19 mouse cellular contexts compared by ENCODE assay signal in the genomic region with DNA sequence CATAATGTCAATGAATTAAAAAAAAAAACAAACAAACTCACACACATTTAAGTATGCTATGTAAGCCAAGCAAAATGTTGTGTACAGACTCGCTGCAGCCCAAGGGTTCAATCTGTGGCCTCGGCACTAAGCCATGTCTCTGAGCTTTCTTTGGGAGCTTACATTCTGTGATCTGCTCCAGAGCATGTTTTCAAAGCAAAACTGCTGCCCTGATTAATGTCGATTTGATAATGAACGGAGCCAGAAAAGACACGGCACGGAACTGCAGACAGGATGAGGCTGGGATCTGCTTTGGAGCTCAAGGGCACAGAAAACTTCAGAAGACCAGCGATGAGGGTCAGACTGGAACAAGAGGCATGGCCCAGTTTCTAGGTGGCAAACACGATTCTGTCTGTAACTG.
DNase-seq lines count a peak whose midpoint lies in the region; ATAC-seq and TF ChIP-seq lines count a peak whose summit lies in the region.
"Had no signal": no experiment of that assay in that cellular context is flagged by ENCODE, and none has a peak within 500 bp of the region (broad histone marks: within the 10 kb centered on the region; RNA-seq: fewer than 3 reads in every experiment).

No protein-coding gene starts in this region.

- H3K9ac ChIP-seq in heart, embryonic 13.5 days = no peak overlapping the region
- H3K9ac ChIP-seq in liver, postnatal 0 days (replicated peaks) = no peak overlapping the region
- no peak overlapping the region for H3K9ac ChIP-seq in liver, embryonic 12.5 days
- H3K9ac ChIP-seq: limb, embryonic 12.5 days; liver, embryonic 15.5 days; midbrain, embryonic 15.5 days had no signal

- peaks cover 52% of the 10 kb centered on the region for H3K4me1 ChIP-seq in heart, embryonic 13.5 days
- H3K4me1 ChIP-seq in liver, postnatal 0 days (ENCODE audit: insufficient read depth) = peaks cover 18% of the 10 kb centered on the region; the same call in 1 of the 2 replicates
- H3K4me1 ChIP-seq in liver, embryonic 12.5 days = peaks cover 38% of the 10 kb centered on the region
- H3K4me1 ChIP-seq: liver, embryonic 15.5 days had no signal

- no peaks in the 10 kb centered on the region for H3K36me3 ChIP-seq in heart, embryonic 13.5 days
- H3K36me3 ChIP-seq in liver, postnatal 0 days (replicated peaks; ENCODE audit: insufficient read depth, low read length) = no peaks in the 10 kb centered on the region
- H3K36me3 ChIP-seq in liver, embryonic 12.5 days = no peaks in the 10 kb centered on the region
- H3K36me3 ChIP-seq: heart, embryonic 10.5 days; limb, embryonic 12.5 days; liver, embryonic 15.5 days; midbrain, embryonic 15.5 days had no signal

- 52% methylated on average over 8 of the region's 8 CpGs for WGBS in heart, embryonic 13.5 days
- 77% methylated on average over 8 of the region's 8 CpGs for WGBS in liver, postnatal 0 days (ENCODE audit: insufficient replicate concordance)
- 71% methylated on average over 8 of the region's 8 CpGs for WGBS in liver, embryonic 12.5 days (ENCODE audit: insufficient replicate concordance)

- ATAC-seq in heart, embryonic 13.5 days (ENCODE audit: extremely low read depth, insufficient number of reproducible peaks, low FRiP score, low TSS enrichment) = no peak
- no peak for ATAC-seq in liver, postnatal 0 days
- ATAC-seq in liver, embryonic 12.5 days = no peak
- ATAC-seq: midbrain, embryonic 15.5 days had no signal

- no peaks in the 10 kb centered on the region for H3K9me3 ChIP-seq in heart, embryonic 13.5 days
- H3K9me3 ChIP-seq in liver, postnatal 0 days (ENCODE audit: low read length) = no peaks in the 10 kb centered on the region
- no peaks in the 10 kb centered on the region for H3K9me3 ChIP-seq in liver, embryonic 12.5 days (replicated peaks)
- H3K9me3 ChIP-seq: heart, embryonic 10.5 days; limb, embryonic 12.5 days; liver, embryonic 15.5 days; midbrain, embryonic 15.5 days had no signal

- H3K4me2 ChIP-seq in heart, embryonic 13.5 days = no peak overlapping the region
- H3K4me2 ChIP-seq in liver, postnatal 0 days (ENCODE audit: low read depth, low read length) = no peak overlapping the region
- H3K4me2 ChIP-seq in liver, embryonic 12.5 days = no peak overlapping the region
- H3K4me2 ChIP-seq: limb, embryonic 12.5 days; liver, embryonic 15.5 days; midbrain, embryonic 15.5 days had no signal

- DNase-seq in heart, adult 8-10 months (ENCODE audit: low spot score) = no peak
- no peak for DNase-seq in liver, postnatal 0 days
- peak; percentile 44 for DNase-seq in ovary, postnatal 36 days (ENCODE audit: low spot score)
- no peak for DNase-seq in ovary, postnatal 10 days (ENCODE audit: low spot score)
- no peak for DNase-seq in right cerebral cortex, postnatal 14 days
- DNase-seq in spleen, postnatal 14 days (ENCODE audit: low spot score in 2 of 2) = no peak
- DNase-seq: cerebellum, adult 8-10 months; heart, postnatal 10 days; retina, postnatal 1 day; right cerebral cortex, postnatal 4 days had no signal

- peak overlapping the region; percentile 0; the same call in 1 of the 2 replicates for H3K27ac ChIP-seq in heart, embryonic 13.5 days (replicated peaks)
- H3K27ac ChIP-seq in liver, postnatal 0 days (ENCODE audit: low read depth) = 0 out of 2 replicates have a peak overlapping the region, but pooled peaks have one; percentile 11
- H3K27ac ChIP-seq in liver, embryonic 12.5 days = no peak overlapping the region
- H3K27ac ChIP-seq: heart, embryonic 10.5 days; limb, embryonic 12.5 days; liver, embryonic 15.5 days; midbrain, embryonic 15.5 days; stomach, postnatal 0 days had no signal

- H3K4me3 ChIP-seq in heart, embryonic 13.5 days = no peak overlapping the region
- no peak overlapping the region for H3K4me3 ChIP-seq in liver, postnatal 0 days (ENCODE audit: low read depth, low read length)
- no peak overlapping the region for H3K4me3 ChIP-seq in liver, embryonic 12.5 days
- H3K4me3 ChIP-seq: heart, embryonic 10.5 days; limb, embryonic 12.5 days; liver, embryonic 15.5 days; midbrain, embryonic 15.5 days; myocyte had no signal

- no peak for TF ChIP-seq CTCF in liver, postnatal 0 days (IDR thresholded peaks at IDR 0.05; ENCODE audit: low read depth)

- no peaks in the 10 kb centered on the region for H3K27me3 ChIP-seq in heart, embryonic 13.5 days (replicated peaks)
- H3K27me3 ChIP-seq in liver, postnatal 0 days (ENCODE audit: insufficient read depth, low read length) = no peaks in the 10 kb centered on the region
- H3K27me3 ChIP-seq in liver, embryonic 12.5 days (replicated peaks) = no peaks in the 10 kb centered on the region
- H3K27me3 ChIP-seq: CH12.LX; liver, embryonic 15.5 days; midbrain, embryonic 15.5 days had no signal

- TF ChIP-seq EP300 in liver, postnatal 0 days (IDR thresholded peaks at IDR 0.05; ENCODE audit: low read depth) = no peak
